Mouse (Mus musculus) left cerebral cortex, adult 2 months (tissue): ENCODE data around the gene Unc13a. TPM values are rescaled to one million over a fixed set of nuclear protein-coding genes. Genes with fewer than 3 reads are reported as not detected.
A peak's percentile ranks its signal among the peaks of the same experiment; 100 is the strongest.

Experiments used
- DNase-seq, 2 experiments: peaks; one replicate each; pipeline ENCODE4 v3.0.0; 2021 to 2022; ENCODE audit warnings: low spot score in 2 of 2, mixed read lengths in 1 of 2; ENCODE audit errors: extremely low spot score in 1 of 2
- H3K27ac ChIP-seq: fragments of 200-600 bp; 2 replicates; pipeline ENCODE4 v1.8.1; 2022
- H3K4me3 ChIP-seq: fragments of 200-600 bp; 2 replicates; pipeline ENCODE4 v1.8.1; 2022
- CTCF ChIP-seq: fragments of 200-600 bp; IDR thresholded peaks from 2 replicates; pipeline ENCODE4 v1.8.1; 2022; ENCODE audit warnings: antibody characterized with exemption, mild to moderate bottlenecking, moderate library complexity
- intact Hi-C: fragments of 180-260 bp; cut with DNase I; formaldehyde crosslinking; loops from one replicate; pipeline ENCODE4 v1.15.1; 2025
- total RNA-seq, 2 experiments: library from RNA; stranded (reverse); gene quantifications; 2 replicates each; pipeline ENCODE4 v1.2.3; 2021

Gene Unc13a
- total RNA-seq, 2 experiments from 2014 or later: 313 to 351 TPM

DNA sequence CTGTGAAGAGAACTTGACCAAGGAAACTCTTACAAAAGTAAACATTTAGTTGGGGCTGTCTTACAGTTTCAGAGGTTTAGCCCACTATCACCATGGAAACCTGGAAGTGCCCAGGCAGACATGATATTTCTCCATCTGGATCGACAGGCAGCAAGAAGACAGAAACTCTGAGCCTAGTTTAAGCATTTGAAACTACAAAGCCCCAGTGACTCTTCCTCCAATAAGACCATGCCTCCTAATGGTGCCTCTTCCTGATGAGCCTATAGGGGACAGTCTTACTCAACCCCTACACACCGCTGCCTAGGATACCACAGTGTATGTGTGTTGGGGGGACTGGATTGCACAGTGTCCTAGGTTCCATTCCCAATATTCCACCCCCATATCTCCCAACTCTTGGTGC, 2.5 kb upstream of the Unc13a start:
- Histone ChIP-seq H3K27ac (no peak overlapping the region), H3K4me3 (no peak overlapping the region)
- no peak for TF ChIP-seq CTCF
- intact Hi-C loops: loop anchor here (10.0 kb wide), 1 partner anchor 461 kb away; the partner anchor contains the start of gene Tpm4
- no peak for DNase-seq

DNA sequence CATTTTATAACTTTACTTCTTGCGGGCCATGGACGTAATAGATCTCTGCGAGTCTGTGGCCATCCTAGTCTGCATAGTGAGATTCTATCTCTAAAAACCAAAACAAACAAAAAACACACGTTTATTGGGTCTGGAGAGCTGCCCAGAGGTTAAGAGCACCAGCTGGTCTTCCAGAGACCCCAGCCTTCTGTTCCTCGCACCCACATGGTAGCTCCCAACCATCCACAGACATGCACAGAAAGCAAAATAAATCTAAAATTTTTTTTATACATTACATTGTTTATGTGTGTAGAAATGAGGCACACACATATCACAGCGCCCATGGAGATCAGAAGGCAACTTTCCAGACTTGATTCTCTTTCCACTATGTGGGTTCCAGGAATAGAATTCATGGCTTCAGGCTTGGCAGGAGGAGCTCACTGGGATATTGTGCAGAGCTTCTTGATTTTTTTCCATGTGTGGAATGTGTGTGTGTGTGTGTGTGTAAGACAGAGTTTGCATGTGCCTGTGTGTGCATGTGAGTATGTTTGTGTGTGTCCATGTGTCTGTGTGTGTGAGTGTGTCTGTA, 695 bp upstream of the Unc13a start:
- TF ChIP-seq CTCF: no peak
- Histone ChIP-seq H3K4me3 (peak overlapping the region; percentile 67), H3K27ac (peak overlapping the region; percentile 96)
- intact Hi-C loops: loop anchor here (10.0 kb wide), 1 partner anchor 463 kb away; the partner anchor contains the start of gene Tpm4
- DNase-seq: no peak

DNA sequence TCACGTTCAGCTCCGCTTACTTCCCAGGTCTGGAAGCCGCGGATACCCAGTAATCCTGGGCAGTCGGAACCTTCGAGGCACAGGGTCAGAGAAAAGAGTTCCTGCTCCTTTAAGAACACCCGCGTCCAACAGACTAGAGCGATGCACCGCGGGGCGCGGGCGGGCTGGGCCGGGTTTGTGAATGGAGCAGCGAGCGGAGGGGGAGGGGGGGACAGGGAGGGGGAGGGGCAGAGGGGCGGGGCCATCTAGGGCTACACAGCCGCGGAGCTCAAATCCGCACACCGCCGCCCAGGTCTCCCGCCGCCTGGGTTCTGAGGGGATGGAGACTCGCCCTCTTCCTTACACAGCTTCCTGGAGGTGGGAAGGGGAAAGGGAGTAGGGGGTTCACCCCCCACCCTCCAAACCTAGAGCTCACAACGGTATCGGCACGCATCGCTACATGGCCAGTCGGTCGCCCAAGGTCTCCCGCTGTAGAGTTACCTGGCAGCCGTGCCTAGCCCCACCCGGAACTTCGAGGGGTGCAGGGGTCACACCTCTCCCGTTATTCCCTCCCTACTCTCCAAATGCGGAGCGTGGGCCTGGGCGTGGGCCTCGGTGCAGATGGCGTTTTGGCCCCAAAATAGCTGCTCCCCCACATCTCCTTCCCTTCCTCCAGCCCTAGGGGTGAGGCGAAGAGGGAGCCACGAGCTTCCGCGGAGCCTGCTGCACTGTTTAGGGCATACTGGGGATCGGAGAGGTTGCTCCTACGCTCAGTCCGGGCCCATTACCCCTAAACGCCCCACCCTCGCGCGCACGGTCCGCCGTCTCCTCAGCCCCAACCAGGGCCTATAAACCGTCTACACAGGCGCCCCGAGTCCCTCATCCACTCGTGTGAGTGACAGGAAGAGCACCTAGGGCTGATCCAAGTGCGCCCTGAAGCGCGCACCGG, 672 bp downstream of the Unc13a start:
- intact Hi-C loops: loop anchor here (1.0 to 10.0 kb wide), 3 partner anchors 50 to 464 kb away; partner anchors contain the start of genes Fcho1 and Tpm4
- Histone ChIP-seq H3K27ac (peak overlapping the region; percentile 96), H3K4me3 (peak overlapping the region; percentile 67)
- no peak for TF ChIP-seq CTCF
- DNase-seq: peak; percentile 71 to 78

DNA sequence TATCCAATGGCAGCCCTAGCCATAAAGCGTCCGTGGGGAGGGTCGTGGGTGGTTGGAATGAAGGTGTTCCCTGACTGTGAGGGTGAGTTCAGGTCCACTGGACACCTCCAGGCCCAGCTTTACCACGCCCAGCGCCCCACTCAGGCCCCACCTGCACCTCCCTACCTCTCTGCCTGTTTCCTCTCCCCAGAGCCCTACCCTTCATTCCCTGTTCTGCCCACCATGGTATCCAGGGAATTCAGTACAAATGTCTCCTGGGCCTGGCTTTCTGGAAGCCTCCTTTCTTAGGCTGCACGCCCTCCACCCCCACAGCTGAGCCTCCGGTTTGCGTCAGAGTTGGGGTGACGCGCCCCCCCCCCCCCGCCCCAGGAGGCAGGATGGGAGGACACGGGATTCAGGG, 1.4 kb downstream of the Unc13a start:
- H3K4me3 ChIP-seq: peak overlapping the region; percentile 67
- H3K27ac ChIP-seq: peak overlapping the region; percentile 96
- no peak for TF ChIP-seq CTCF
- DNase-seq: peak in 1 of 2 experiments; percentile 56
- intact Hi-C loops: loop anchor here (2.0 to 10.0 kb wide), 2 partner anchors 51 to 465 kb away; partner anchors contain the start of gene Tpm4

DNA sequence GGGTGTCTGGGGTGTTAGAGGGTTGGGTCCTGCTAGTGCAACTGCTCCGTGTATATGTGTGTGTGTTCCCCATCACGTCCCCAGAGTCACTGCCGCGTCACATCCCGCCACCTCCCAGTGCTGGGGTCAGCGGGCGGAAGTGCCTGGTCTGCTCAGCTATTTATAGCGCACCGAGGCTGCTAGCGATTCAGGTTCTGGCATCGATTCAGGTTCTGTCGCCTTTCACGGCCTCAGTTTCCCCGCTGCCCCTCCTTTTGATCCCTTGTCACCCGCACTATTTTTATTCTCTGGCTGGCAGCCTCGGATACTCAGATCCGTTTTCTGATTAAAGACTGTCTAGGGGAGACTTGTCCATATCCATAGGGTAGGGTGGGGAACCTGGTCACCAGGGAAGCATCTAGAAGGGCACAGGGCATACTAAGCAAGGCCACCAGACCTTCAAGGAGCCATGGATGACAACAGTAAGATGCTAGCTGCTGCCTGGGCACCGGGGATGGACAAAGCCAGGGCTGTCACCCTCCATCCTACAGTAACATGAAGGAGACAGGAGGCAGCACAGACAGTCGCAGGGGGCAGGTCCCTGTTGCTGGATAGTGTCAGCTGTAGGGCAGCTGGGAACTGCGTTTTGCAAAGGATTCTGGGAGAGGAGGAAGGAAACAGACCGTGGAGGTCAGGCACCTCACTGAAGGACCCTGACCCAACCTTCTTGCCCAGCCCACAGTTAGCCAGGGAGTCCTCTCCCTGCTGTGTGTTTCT, 3.2 kb downstream of the Unc13a start:
- peak overlapping the region; percentile 36 for H3K4me3 ChIP-seq
- intact Hi-C loops: no loop called here
- H3K27ac ChIP-seq: peak overlapping the region; percentile 78
- peak; percentile 46 for DNase-seq
- no peak for TF ChIP-seq CTCF

DNA sequence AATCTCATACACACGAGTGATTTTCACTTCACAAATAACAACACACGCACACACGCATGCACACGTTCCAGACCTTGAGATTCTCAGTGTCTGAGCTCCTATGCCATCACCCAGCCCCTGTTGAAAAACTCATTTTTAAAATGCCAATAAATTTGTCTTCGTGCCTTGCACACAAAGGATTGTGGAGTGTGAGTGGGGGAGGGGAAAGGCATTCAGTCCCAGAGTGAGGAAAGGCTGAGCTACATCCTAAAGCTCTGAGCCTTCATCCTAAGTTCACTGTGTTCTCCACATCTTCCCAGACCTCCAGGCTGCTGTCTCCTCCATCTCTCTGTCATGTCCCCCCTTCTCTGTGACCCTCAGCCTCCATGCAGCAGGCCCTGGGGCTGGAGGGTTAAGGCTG, 4.3 kb downstream of the Unc13a start:
- DNase-seq: no peak
- H3K4me3 ChIP-seq: no peak overlapping the region
- intact Hi-C loops: no loop called here
- no peak for TF ChIP-seq CTCF
- H3K27ac ChIP-seq: no peak overlapping the region

DNA sequence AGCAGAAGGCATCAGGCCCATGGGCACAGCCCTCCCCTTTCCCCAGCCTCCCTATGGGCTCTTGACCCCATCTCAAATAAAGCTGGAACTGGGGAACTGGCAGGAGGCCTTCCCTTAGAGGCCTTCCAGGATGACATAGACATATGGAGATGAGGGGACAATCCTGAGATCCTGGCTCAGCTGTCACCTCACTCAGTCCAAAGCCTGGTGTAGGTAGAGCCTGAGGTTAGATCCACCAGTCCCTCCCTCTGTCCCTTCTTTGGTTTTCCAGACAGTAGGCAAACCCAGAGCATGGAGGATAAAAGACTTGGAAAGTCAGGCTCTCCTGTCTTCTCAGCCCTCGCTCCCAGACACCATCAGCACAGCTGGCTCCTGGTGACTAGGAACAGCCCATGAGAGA, 4.7 kb downstream of the Unc13a start:
- Histone ChIP-seq H3K4me3 (no peak overlapping the region), H3K27ac (no peak overlapping the region)
- no peak for DNase-seq
- TF ChIP-seq CTCF: no peak
- intact Hi-C loops: no loop called here

DNA sequence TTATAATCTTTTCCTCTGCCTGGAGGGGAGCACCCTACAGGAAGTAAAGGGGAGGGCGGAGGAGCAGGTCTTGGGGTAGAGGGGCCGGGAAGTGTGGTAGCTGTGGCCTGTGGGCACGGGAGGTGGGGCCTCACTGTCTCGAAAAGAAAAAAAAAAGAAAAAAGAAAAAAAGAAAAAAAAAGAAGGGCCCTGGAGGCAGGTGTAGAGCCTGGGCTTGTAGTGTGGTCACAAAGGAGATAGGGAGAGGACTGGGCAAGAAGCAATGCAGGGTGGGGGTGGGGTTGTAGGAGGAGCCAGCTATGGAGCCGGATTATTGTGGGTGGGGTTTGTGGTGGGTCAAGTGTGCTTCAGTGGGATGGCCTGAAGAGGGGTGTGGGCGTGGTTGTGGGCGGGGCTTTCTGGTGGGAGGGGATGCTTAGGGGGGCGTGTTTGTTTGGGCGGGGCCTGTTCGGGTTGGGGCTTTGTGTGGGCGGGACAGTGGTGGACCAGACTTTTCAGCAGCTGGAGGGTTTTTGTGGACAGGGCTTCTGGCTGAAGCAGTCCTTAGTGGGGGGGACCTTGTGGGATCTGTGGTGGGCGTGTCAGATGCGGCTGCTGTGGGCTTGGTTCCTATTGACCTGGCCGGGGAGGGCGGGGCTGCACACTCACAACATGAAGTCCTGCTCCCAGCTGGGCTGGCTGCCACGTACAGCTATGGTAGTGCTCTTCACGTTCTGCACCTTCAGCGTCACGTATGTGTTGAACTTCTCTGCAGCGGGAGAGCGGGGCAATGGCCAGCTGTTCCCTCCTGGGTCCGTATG, 6.0 kb downstream of the Unc13a start:
- intact Hi-C loops: no loop called here

DNA sequence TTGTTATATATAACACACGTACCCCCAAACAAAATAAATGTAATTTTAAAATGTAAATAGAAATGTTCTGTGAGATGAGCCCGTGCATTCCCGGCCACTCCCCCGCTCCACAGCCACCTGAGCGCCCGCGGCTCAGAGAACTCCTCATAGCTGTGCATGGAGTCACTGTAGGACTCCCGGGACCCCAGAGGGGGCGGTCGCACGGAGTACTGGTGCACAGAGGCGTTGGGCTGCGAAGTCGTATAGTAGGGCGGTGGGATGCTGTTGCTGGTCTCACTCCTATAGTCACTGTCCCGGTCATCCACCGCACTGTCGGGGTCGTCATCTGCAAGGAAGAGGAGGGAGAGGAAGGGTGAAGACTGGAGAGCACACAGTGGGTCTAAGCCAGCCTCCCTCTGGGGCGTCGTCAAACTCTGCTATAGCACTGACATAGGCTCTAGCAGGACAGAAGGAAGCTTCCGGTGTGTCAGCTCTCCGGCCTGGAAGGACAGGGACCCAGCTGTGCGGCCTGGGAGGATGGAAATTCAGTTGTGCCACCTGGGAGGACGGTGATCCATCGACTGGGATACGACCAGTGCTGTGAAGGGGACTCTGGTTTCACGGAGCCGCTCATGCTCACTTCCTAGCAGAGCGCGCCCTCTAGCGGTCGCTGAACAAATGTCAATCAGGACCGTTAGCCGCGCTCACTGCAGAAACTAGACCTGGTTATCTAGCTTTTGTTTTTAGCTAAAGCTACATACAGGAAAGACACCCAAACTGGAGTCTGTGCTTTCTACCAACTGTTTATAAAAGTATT, 11.0 kb downstream of the Unc13a start:
- peak; percentile 97 for TF ChIP-seq CTCF
- peak; percentile 84 to 87 for DNase-seq

More for the DNA sequence above, 6.0 kb downstream of the Unc13a start:
- H3K27ac ChIP-seq: no peak overlapping the region
- H3K4me3 ChIP-seq: no peak overlapping the region
- DNase-seq: no peak
- TF ChIP-seq CTCF: no peak

DNA sequence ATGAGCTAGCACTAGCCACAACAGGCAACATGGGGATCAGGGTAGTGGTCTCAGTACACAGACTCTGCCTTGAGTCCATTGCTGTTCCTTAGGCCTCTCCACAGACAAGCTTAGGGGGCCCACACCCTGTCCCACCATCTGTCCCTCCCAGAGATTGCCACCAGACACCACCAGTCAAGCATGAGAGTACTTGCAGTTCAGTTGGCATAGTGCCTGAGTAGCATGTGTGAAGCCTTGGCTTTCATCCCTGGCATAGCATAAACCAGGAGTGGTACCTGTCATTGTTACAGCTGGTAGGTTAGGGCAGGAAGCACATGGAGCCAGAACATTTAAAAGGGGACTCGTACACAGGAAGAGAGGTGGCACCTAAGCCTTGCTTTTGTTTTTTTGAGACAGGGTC, 11.8 kb downstream of the Unc13a start:
- intact Hi-C loops: loop anchor here (1.0 kb wide), 1 partner anchor 98 kb away; no protein-coding TSS in a partner anchor
- no peak for TF ChIP-seq CTCF
- H3K27ac ChIP-seq: no peak overlapping the region
- DNase-seq: no peak
- H3K4me3 ChIP-seq: no peak overlapping the region

More for the DNA sequence above, 11.0 kb downstream of the Unc13a start:
- intact Hi-C loops: loop anchor here (1.0 kb wide), 1 partner anchor 99 kb away; no protein-coding TSS in a partner anchor
- Histone ChIP-seq H3K4me3 (no peak overlapping the region), H3K27ac (no peak overlapping the region)
